Mouse (Mus musculus) neural tube, embryonic 12.5 days (tissue): ENCODE results near the gene Mup16. TPM values are rescaled to one million over a fixed set of nuclear protein-coding genes. Genes with fewer than 3 reads are reported as not detected.
"Not testable (repeated sequence)": the region's sequence is repeated elsewhere in the genome, so short reads cannot be mapped to it uniquely, and the experiment has no call there.

ENCODE experiments used
- ATAC-seq: fragments of 200-750 bp; cut with Nextera tagmentation; 2 replicates; pipeline ENCODE4 v1.8.0; 2017; ENCODE audit warnings: low read depth, mild to moderate bottlenecking, moderate TSS enrichment, moderate library complexity; ENCODE audit not compliant: low FRiP score
- H3K27ac ChIP-seq: fragments of 300-500 bp; sonication (generic); 2 replicates; pipeline ENCODE4 v1.5.1; 2016
- H3K27me3 ChIP-seq: fragments of 300-500 bp; sonication (generic); replicated peaks from 2 replicates; pipeline ENCODE4 v1.6.1; 2016; ENCODE audit warnings: mild to moderate bottlenecking
- H3K36me3 ChIP-seq: fragments of 300-500 bp; sonication (generic); 2 replicates; pipeline ENCODE4 v1.6.1; 2016; ENCODE audit warnings: mild to moderate bottlenecking
- H3K4me1 ChIP-seq: fragments of 300-500 bp; sonication (generic); 2 replicates; pipeline ENCODE4 v1.6.1; 2016
- H3K4me2 ChIP-seq: fragments of 300-500 bp; sonication (generic); replicated peaks from 2 replicates; pipeline ENCODE4 v1.6.1; 2016; ENCODE audit warnings: mild to moderate bottlenecking
- H3K4me3 ChIP-seq: fragments of 300-500 bp; sonication (generic); 2 replicates; pipeline ENCODE4 v1.5.1; 2016
- H3K9ac ChIP-seq: fragments of 300-500 bp; sonication (generic); 2 replicates; pipeline ENCODE4 v1.6.1; 2016; ENCODE audit warnings: mild to moderate bottlenecking
- H3K9me3 ChIP-seq: fragments of 300-500 bp; sonication (generic); 2 replicates; pipeline ENCODE4 v1.6.1; 2016; ENCODE audit warnings: mild to moderate bottlenecking
- WGBS: fragments of 180-500 bp; shearing (Covaris S2); methylation state at CpG from one replicate; pipeline ENCODE4 v1.1.7; 2016; 5-methylcytosine and 5-hydroxymethylcytosine counted together
- polyA plus RNA-seq: library from polyadenylated mRNA; unstranded; fragments of >200 nt; fragmentation: Nextera tagmentation; extraction: Ambion mirVana; gene quantifications from 2 replicates; pipeline ENCODE4 v1.2.1, GENCODE M21; 2016

Mup16 gene
- not detected in 2 replicates for polyA plus RNA-seq

GRCm38 (mm10) chr4:61519431-61519830 lies at the start of gene Mup16:
Gene Mup16, minus strand, starts transcription at chr4:61519531.
- H3K4me2 ChIP-seq, H3K27ac ChIP-seq, H3K4me1 ChIP-seq, H3K36me3 ChIP-seq, H3K9me3 ChIP-seq, H3K4me3 ChIP-seq, H3K27me3 ChIP-seq, H3K9ac ChIP-seq, ATAC-seq: not testable (repeated sequence)
- WGBS: 78% methylated on average over 3 of the region's 4 CpGs

- H3K27ac ChIP-seq, H3K9me3 ChIP-seq, H3K4me2 ChIP-seq, ATAC-seq, H3K4me3 ChIP-seq, H3K9ac ChIP-seq, H3K36me3 ChIP-seq, H3K27me3 ChIP-seq, H3K4me1 ChIP-seq: not testable (repeated sequence)
- 50% methylated on average over 2 of the region's 2 CpGs for WGBS
These were observed 36.6 kb upstream of the Mup16 start for GRCm38 (mm10) chr4:61555887-61556286.

Other genes starting within 250 kb of the Mup16 start
- gene Mup14, start 215.5 kb downstream of the Mup16 start, polyA plus RNA-seq: 0.80 and 1.3 TPM in 2 replicates
- gene Mup15, start 79.8 kb downstream of the Mup16 start, polyA plus RNA-seq: not detected in 2 replicates
- not detected in 2 replicates for gene Mup17, start 76.3 kb upstream of the Mup16 start, polyA plus RNA-seq
- not detected in 2 replicates for gene Mup18, start 154.6 kb upstream of the Mup16 start, polyA plus RNA-seq